Mouse (Mus musculus) lung, embryonic 14.5 days (tissue): ENCODE data around the gene Polr1d. TPM values are rescaled to one million over a fixed set of nuclear protein-coding genes. Genes with fewer than 3 reads are reported as not detected.

Experiments
- ATAC-seq: fragments of 200-750 bp; cut with Nextera tagmentation; 2 replicates; pipeline ENCODE4 v1.8.0; 2017; ENCODE audit warnings: mild to moderate bottlenecking, moderate TSS enrichment, moderate library complexity; ENCODE audit not compliant: insufficient read depth
- DNase-seq: peaks from one replicate; pipeline ENCODE4 v3.0.0-alpha.2; 2015
- H3K27ac ChIP-seq: fragments of 300-500 bp; sonication (generic); 2 replicates; pipeline ENCODE4 v1.5.1; 2014; ENCODE audit warnings: low read depth, mild to moderate bottlenecking, moderate library complexity
- H3K27me3 ChIP-seq: fragments of 300-500 bp; sonication (generic); 2 replicates; pipeline ENCODE4 v1.6.1; 2014; ENCODE audit warnings: low read length, control low read depth; ENCODE audit not compliant: insufficient read depth
- H3K36me3 ChIP-seq: fragments of 300-500 bp; sonication (generic); 2 replicates; pipeline ENCODE4 v1.6.1; 2014; ENCODE audit warnings: control low read depth; ENCODE audit not compliant: insufficient read depth
- H3K4me1 ChIP-seq: fragments of 300-500 bp; sonication (generic); 2 replicates; pipeline ENCODE4 v1.6.1; 2014; ENCODE audit warnings: antibody characterized with exemption, control low read depth; ENCODE audit not compliant: insufficient read depth
- H3K4me2 ChIP-seq: fragments of 300-500 bp; sonication (generic); 2 replicates; pipeline ENCODE4 v1.6.1; 2014; ENCODE audit warnings: mild to moderate bottlenecking
- H3K4me3 ChIP-seq: fragments of 300-500 bp; sonication (generic); 2 replicates; pipeline ENCODE4 v1.5.1; 2014; ENCODE audit warnings: low read depth, low read length
- H3K9ac ChIP-seq: fragments of 300-500 bp; sonication (generic); 2 replicates; pipeline ENCODE4 v1.6.1; 2014
- H3K9me3 ChIP-seq: fragments of 300-500 bp; sonication (generic); 2 replicates; pipeline ENCODE4 v1.6.1; 2016; ENCODE audit warnings: low read depth, low read length, control low read depth
- CTCF ChIP-seq: IDR thresholded peaks from 2 replicates; pipeline ENCODE4 v1.5.1; 2016; ENCODE audit warnings: antibody characterized with exemption, low read depth
- WGBS: fragments of 180-500 bp; shearing (Covaris S2); extraction: QIAGEN DNeasy Blood & Tissue Kit; methylation state at CpG from one replicate; pipeline ENCODE4 v1.1.7; 2014; 5-methylcytosine and 5-hydroxymethylcytosine counted together
- polyA plus RNA-seq: library from polyadenylated mRNA; unstranded; fragments of >200 nt; fragmentation: Nextera tagmentation; extraction: Ambion mirVana; gene quantifications from 2 replicates; pipeline ENCODE4 v1.2.1, GENCODE M21; 2014

Polr1d gene
- polyA plus RNA-seq, 1 experiment from 2014 or later, result 123 TPM

GRCm38 (mm10) chr5:147125542-147126185 lies 48.8 kb downstream of the Polr1d start:
- no peak for DNase-seq
- H3K36me3 ChIP-seq, result no peaks in the 10 kb centered on the region
- TF ChIP-seq CTCF, result no peak
- no peak overlapping the region for H3K4me2 ChIP-seq
- no peak overlapping the region for H3K27ac ChIP-seq
- WGBS, result 82% methylated on average over 13 of the region's 13 CpGs
- H3K4me3 ChIP-seq, result no peak overlapping the region
- H3K4me1 ChIP-seq, result no peaks in the 10 kb centered on the region
- no peaks in the 10 kb centered on the region for H3K27me3 ChIP-seq
- H3K9ac ChIP-seq, result no peak overlapping the region
- ATAC-seq, result no peak
- peaks cover 5% of the 10 kb centered on the region for H3K9me3 ChIP-seq

GRCm38 (mm10) chr5:147127860-147128259 lies 51.0 kb downstream of the Polr1d start:
- no peak overlapping the region for H3K9ac ChIP-seq
- no peaks in the 10 kb centered on the region for H3K36me3 ChIP-seq
- no peak overlapping the region for H3K27ac ChIP-seq
- no peak overlapping the region for H3K4me2 ChIP-seq
- H3K27me3 ChIP-seq, result no peaks in the 10 kb centered on the region
- no peaks in the 10 kb centered on the region for H3K9me3 ChIP-seq
- TF ChIP-seq CTCF, result no peak
- 84% methylated on average over 4 of the region's 4 CpGs for WGBS
- no peak for DNase-seq
- no peak for ATAC-seq
- H3K4me3 ChIP-seq, result no peak overlapping the region
- H3K4me1 ChIP-seq, result no peaks in the 10 kb centered on the region

- Histone ChIP-seq H3K27me3 (no peaks in the 10 kb centered on the region), H3K9me3 (no peaks in the 10 kb centered on the region), H3K9ac (no peak overlapping the region), H3K4me1 (no peaks in the 10 kb centered on the region), H3K4me3 (no peak overlapping the region), H3K4me2 (no peak overlapping the region), H3K27ac (no peak overlapping the region), H3K36me3 (no peaks in the 10 kb centered on the region)
- ATAC-seq (no peak), DNase-seq (no peak)
- 82% methylated on average over 2 of the region's 2 CpGs for WGBS
- TF ChIP-seq CTCF, result no peak
Measured at GRCm38 (mm10) chr5:147129484-147129883, 52.6 kb downstream of the Polr1d start.

DNA sequence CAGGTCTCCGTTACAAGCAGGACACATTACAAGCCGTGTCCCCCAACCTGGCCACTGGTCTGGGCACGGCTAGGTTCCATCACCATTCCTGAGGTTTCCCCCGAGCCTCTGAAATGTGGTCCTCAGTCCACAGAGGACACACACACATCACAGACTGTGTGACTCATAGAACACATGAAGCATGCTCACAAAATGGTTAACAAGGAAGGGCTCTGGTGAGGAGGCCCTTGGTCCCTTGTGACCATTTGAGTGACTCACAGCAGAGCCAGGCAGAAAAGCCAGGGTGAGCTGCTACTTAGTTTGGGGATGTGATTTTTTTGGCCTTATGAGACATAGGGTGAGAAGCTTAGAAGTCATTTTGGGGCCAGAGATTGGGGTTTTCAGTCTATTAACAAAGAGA lies 55.1 kb downstream of the Polr1d start:
- Histone ChIP-seq H3K4me2 (no peak overlapping the region), H3K9me3 (no peaks in the 10 kb centered on the region), H3K27me3 (no peaks in the 10 kb centered on the region), H3K4me1 (no peaks in the 10 kb centered on the region), H3K36me3 (no peaks in the 10 kb centered on the region), H3K27ac (no peak overlapping the region), H3K4me3 (no peak overlapping the region), H3K9ac (no peak overlapping the region)
- WGBS, result 93% methylated on average over 4 of the region's 4 CpGs
- ATAC-seq, result no peak
- no peak for TF ChIP-seq CTCF
- no peak for DNase-seq

DNA sequence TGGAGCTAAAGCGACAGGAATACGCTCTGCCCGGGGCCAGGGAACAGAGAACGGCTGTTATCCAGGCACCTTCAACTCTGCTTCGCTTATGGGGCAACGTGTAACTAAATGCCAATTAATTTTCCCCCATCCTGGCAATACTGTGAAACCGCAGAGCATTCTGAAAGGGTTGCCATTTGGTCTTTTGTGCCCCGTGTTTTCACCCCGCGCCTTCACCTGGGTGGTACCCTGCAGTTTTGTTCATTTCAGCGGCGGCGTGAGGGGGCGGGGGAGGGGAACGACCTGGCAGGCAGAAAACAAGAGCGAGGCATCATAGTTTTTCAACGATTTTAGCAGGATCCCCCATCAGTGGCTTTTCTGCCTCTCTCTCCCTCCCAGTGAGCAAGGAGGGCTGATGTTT lies 56.8 kb downstream of the Polr1d start:
- no peaks in the 10 kb centered on the region for H3K4me1 ChIP-seq
- DNase-seq, result peak; percentile 21
- no peaks in the 10 kb centered on the region for H3K36me3 ChIP-seq
- 10% methylated on average over 17 of the region's 17 CpGs for WGBS
- no peaks in the 10 kb centered on the region for H3K27me3 ChIP-seq
- H3K9me3 ChIP-seq, result no peaks in the 10 kb centered on the region
- H3K27ac ChIP-seq, result no peak overlapping the region
- peak overlapping the region; percentile 15; the same call in 1 of the 2 replicates for H3K4me3 ChIP-seq
- ATAC-seq, result no peak
- H3K9ac ChIP-seq, result no peak overlapping the region
- TF ChIP-seq CTCF, result no peak
- peak overlapping the region; percentile 51 for H3K4me2 ChIP-seq

DNA sequence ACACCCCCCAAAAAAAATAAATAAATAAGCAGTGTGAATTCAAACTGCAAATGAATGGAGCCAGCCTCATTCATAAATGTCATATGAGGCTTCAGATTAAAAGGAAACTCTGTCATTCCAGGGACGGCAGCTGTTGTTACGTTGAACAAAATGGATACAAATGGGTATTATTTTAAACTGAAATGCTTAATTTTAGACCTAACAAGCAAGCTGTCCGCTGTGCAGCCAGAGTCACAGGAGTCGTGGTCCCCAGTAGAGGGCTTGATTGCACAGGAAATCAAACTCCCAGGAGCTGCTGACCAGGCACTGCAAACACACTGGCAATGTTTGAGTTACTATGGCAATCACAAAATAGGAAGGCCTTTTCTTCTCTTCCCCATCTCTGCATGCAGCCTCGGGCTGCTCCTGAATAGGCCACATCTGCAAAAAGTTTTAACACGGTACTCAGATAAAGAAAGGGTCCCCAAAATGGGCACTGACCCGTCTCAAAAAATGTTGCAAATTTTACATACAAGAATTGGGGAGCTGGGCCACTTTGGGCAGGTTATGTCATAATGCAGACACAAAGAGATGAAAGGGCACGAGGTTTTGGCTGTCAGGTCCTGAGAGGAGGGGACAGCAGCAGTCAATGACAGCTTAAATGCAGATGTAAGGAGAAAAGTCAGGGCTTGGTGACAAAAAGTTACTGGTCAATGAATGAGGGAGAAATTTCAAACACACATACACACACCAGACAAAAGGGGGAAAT lies 57.7 kb downstream of the Polr1d start:
- WGBS, result 29% methylated on average over 8 of the region's 8 CpGs
- DNase-seq (peak; percentile 23), ATAC-seq (no peak)
- no peak overlapping the region for H3K27ac ChIP-seq
- H3K27me3 ChIP-seq, result no peaks in the 10 kb centered on the region
- no peaks in the 10 kb centered on the region for H3K36me3 ChIP-seq
- H3K9me3 ChIP-seq, result no peaks in the 10 kb centered on the region
- H3K4me1 ChIP-seq, result no peaks in the 10 kb centered on the region
- no peak overlapping the region for H3K4me3 ChIP-seq
- TF ChIP-seq CTCF, result no peak
- no peak overlapping the region for H3K9ac ChIP-seq
- H3K4me2 ChIP-seq, result no peak overlapping the region

- TF ChIP-seq CTCF, result no peak
- no peak overlapping the region for H3K4me2 ChIP-seq
- no peaks in the 10 kb centered on the region for H3K4me1 ChIP-seq
- no peak overlapping the region for H3K27ac ChIP-seq
- no peak for ATAC-seq
- 93% methylated on average over 3 of the region's 3 CpGs for WGBS
- H3K9me3 ChIP-seq, result no peaks in the 10 kb centered on the region
- no peaks in the 10 kb centered on the region for H3K36me3 ChIP-seq
- no peak for DNase-seq
- no peaks in the 10 kb centered on the region for H3K27me3 ChIP-seq
- no peak overlapping the region for H3K9ac ChIP-seq
- H3K4me3 ChIP-seq, result no peak overlapping the region
Measured at GRCm38 (mm10) chr5:147135089-147135446, 58.2 kb downstream of the Polr1d start.
